Mouse (Mus musculus) monocyte, adult 5-6 weeks (primary cell): Measurements from ENCODE around the gene Slc15a5. TPM values are rescaled to one million over a fixed set of nuclear protein-coding genes. Genes with fewer than 3 reads are reported as not detected.

Experiments
- ATAC-seq: fragments of 153-309, 156-312 bp; replicated peaks from 2 replicates; pipeline ENCODE4 v1.8.0; 2017; ENCODE audit warnings: mild to moderate bottlenecking; ENCODE audit not compliant: low TSS enrichment, insufficient number of reproducible peaks, severe bottlenecking, poor library complexity, low FRiP score
- total RNA-seq: library from RNA; stranded (forward); fragments of 200-1000, 200-491, 200-594 nt; gene quantifications from 3 replicates; pipeline ENCODE4 v1.2.3, GENCODE M21; 2017

The Slc15a5 gene
- total RNA-seq, 1 experiment from 2014 or later: not detected

GRCm38 (mm10) chr6:137980905-137981696, 98.6 kb downstream of the Slc15a5 start:
- ATAC-seq: no peak

- no peak for ATAC-seq
Measured at GRCm38 (mm10) chr6:137980413-137980812, 99.3 kb downstream of the Slc15a5 start.

- no peak for ATAC-seq
Measured at GRCm38 (mm10) chr6:137979802-137980201, 99.9 kb downstream of the Slc15a5 start.

- ATAC-seq: no peak
Measured at GRCm38 (mm10) chr6:137976021-137976420, 103.7 kb downstream of the Slc15a5 start.

GRCm38 (mm10) chr6:137963703-137964102, 116.0 kb downstream of the Slc15a5 start:
- ATAC-seq: no peak

GRCm38 (mm10) chr6:137962836-137963235, 116.9 kb downstream of the Slc15a5 start:
- ATAC-seq: no peak

- no peak for ATAC-seq
Measured at GRCm38 (mm10) chr6:137960023-137960778, 119.5 kb downstream of the Slc15a5 start.

- no peak for ATAC-seq
Measured at GRCm38 (mm10) chr6:137957630-137958029, 122.1 kb downstream of the Slc15a5 start.

GRCm38 (mm10) chr6:137956783-137957429, 122.8 kb downstream of the Slc15a5 start:
- no peak for ATAC-seq

- ATAC-seq: no peak
Measured at GRCm38 (mm10) chr6:137946520-137946919, 133.2 kb downstream of the Slc15a5 start.

GRCm38 (mm10) chr6:137940374-137941218, 139.1 kb downstream of the Slc15a5 start:
- ATAC-seq: no peak

GRCm38 (mm10) chr6:137937541-137937940, 142.2 kb downstream of the Slc15a5 start:
- no peak for ATAC-seq

- ATAC-seq: no peak
Measured at GRCm38 (mm10) chr6:137936268-137936667, 143.4 kb downstream of the Slc15a5 start.

- ATAC-seq: no peak
Measured at GRCm38 (mm10) chr6:137935857-137936256, 143.9 kb downstream of the Slc15a5 start.

GRCm38 (mm10) chr6:137935341-137935740, 144.4 kb downstream of the Slc15a5 start:
- ATAC-seq: no peak

GRCm38 (mm10) chr6:137934545-137935298, 145.0 kb downstream of the Slc15a5 start:
- no peak for ATAC-seq
